Mouse (Mus musculus): ENCODE data around the gene Pelo. TPM values are rescaled to one million over a fixed set of nuclear protein-coding genes. Genes with fewer than 3 reads are reported as not detected.

Gene Pelo
- total RNA-seq, 1 experiment from 2014 or later: 22.6 TPM

Other genes starting within 250 kb of the Pelo start
- gene Itga2, start 158.1 kb downstream of the Pelo start, total RNA-seq (2021): 3.9 and 4.4 TPM in 2 replicates
- 7.0 and 14.0 TPM in 2 replicates for gene Gm49395, start 11.7 kb upstream of the Pelo start, total RNA-seq (2021)
- 49.7 and 50.3 TPM in 2 replicates for gene Itga1, start 11.8 kb upstream of the Pelo start, total RNA-seq (2021)